Mouse (Mus musculus) olfactory bulb, adult 2 months (tissue): ENCODE measurements around the gene Kirrel3.

Experiments
- CTCF ChIP-seq: fragments of 200-500 bp; IDR thresholded peaks from 2 replicates; pipeline ENCODE4 v1.5.1; 2012; ENCODE audit warnings: low read depth, mild to moderate bottlenecking, low read length, moderate library complexity; ENCODE audit not compliant: insufficient read depth
- POLR2A ChIP-seq: fragments of 200-500 bp; IDR thresholded peaks from 2 replicates; pipeline ENCODE4 v1.6.1; 2012; ENCODE audit warnings: mild to moderate bottlenecking, low read depth, low read length, moderate library complexity; ENCODE audit not compliant: insufficient read depth

DNA sequence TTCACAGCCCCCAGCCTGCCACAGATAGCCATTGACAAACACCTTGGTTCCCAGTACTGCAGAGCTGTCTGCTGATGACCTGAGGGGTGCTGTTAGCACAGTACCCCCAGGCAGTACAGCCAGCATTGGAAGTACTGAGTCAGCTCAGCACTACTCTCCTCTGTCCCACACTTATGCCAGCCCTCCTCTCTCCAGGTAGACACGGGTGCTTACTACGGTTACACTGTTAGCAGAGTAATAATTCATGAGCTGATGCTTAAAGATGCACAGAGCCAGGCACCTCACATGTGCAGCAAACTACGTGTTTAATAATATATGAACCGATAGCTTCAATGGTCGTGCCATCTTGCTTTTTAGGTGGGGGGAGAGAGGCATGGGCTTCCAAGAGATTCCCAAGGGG, 452.4 kb downstream of the Kirrel3 start:
- TF ChIP-seq CTCF (no peak), POLR2A (no peak)
